Mouse (Mus musculus) forebrain, embryonic 16.5 days (tissue): ENCODE results near the gene Zfp787. TPM values are rescaled to one million over a fixed set of nuclear protein-coding genes. Genes with fewer than 3 reads are reported as not detected.

Experiments
- polyA plus RNA-seq: library from polyadenylated mRNA; unstranded; fragments of >200 nt; fragmentation: Nextera tagmentation; extraction: Ambion mirVana; gene quantifications from 2 replicates; pipeline ENCODE4 v1.2.1, GENCODE M21; 2015

Zfp787 gene
- polyA plus RNA-seq, 1 experiment from 2014 or later: 21.3 TPM

Other genes with a start within 250 kb of the Zfp787 start
- not detected in 2 replicates for gene Vmn1r65, start 145.0 kb downstream of the Zfp787 start, polyA plus RNA-seq
- gene Nlrp4c, start 110.8 kb downstream of the Zfp787 start, polyA plus RNA-seq: not detected in 2 replicates
- gene Zfp444, start 16.2 kb upstream of the Zfp787 start, polyA plus RNA-seq: 99.6 and 101 TPM in 2 replicates
- gene Galp, start 41.1 kb upstream of the Zfp787 start, polyA plus RNA-seq: not detected in 2 replicates
- gene Zscan5b, start 66.3 kb upstream of the Zfp787 start, polyA plus RNA-seq: not detected in 2 replicates
- not detected in 2 replicates for gene Epp13, start 96.7 kb upstream of the Zfp787 start, polyA plus RNA-seq
- gene Zfp667, start 130.6 kb upstream of the Zfp787 start, polyA plus RNA-seq: 13.0 and 17.1 TPM in 2 replicates
- 14.5 and 15.8 TPM in 2 replicates for gene Zfp583, start 175.3 kb upstream of the Zfp787 start, polyA plus RNA-seq
- 5.2 and 5.8 TPM in 2 replicates for gene Gm3854, start 187.8 kb upstream of the Zfp787 start, polyA plus RNA-seq
- gene Zfp78, start 207.3 kb upstream of the Zfp787 start, polyA plus RNA-seq: 5.8 and 6.8 TPM in 2 replicates
- gene Zfp28, start 227.3 kb upstream of the Zfp787 start, polyA plus RNA-seq: 21.3 and 23.8 TPM in 2 replicates
- gene Smim17, start 242.7 kb upstream of the Zfp787 start, polyA plus RNA-seq: 3.7 and 6.0 TPM in 2 replicates